Mouse (Mus musculus): Measurements from ENCODE around the gene Elavl1. TPM values are rescaled to one million over a fixed set of nuclear protein-coding genes. Genes with fewer than 3 reads are reported as not detected.
A peak's percentile ranks its signal among the peaks of the same experiment; 100 is the strongest.

The Elavl1 gene
- polyA plus RNA-seq, 1 experiment: 81.5 TPM

- Histone ChIP-seq H3K4me1 (ENCODE audit: control insufficient read depth, insufficient read depth, low read length) (peaks cover 10% of the 10 kb centered on the region), H3K27ac (ENCODE audit: insufficient read depth, low read length) (peak within 1 kb of the TSS; percentile 73), H3K4me3 (ENCODE audit: insufficient read depth, low read length) (peak within 1 kb of the TSS; percentile 89)
- TF ChIP-seq CTCF (IDR thresholded peaks at IDR 0.05; ENCODE audit: borderline replicate concordance, insufficient read depth, low read length) (no peak), POLR2A (IDR thresholded peaks at IDR 0.05; ENCODE audit: low read depth, low read length) (peak; percentile 65)
Measured at GRCm38 (mm10) chr8:4252934-4253841, 72.0 kb downstream of the Elavl1 start, which contains the start of gene Snapc2. Gene Snapc2, plus strand, starts transcription at chr8:4253080.

- Histone ChIP-seq H3K4me3 (ENCODE audit: insufficient read depth, low read length) (no peak overlapping the region), H3K27ac (ENCODE audit: insufficient read depth, low read length) (peak overlapping the region; percentile 69), H3K4me1 (ENCODE audit: control insufficient read depth, insufficient read depth, low read length) (peaks cover 3% of the 10 kb centered on the region; the same call in 1 of the 2 replicates)
- TF ChIP-seq POLR2A (IDR thresholded peaks at IDR 0.05; ENCODE audit: low read depth, low read length): no peak
- TF ChIP-seq CTCF (IDR thresholded peaks at IDR 0.05; ENCODE audit: borderline replicate concordance, insufficient read depth, low read length): no peak
Measured at GRCm38 (mm10) chr8:4252116-4252760, 73.0 kb downstream of the Elavl1 start.

- H3K4me1 ChIP-seq (ENCODE audit: control insufficient read depth, insufficient read depth, low read length): 0 out of 2 replicates have a peak, but pooled peaks cover 2% of the 10 kb centered on the region
- TF ChIP-seq CTCF (IDR thresholded peaks at IDR 0.05; ENCODE audit: borderline replicate concordance, insufficient read depth, low read length) (peak; percentile 71), POLR2A (IDR thresholded peaks at IDR 0.05; ENCODE audit: low read depth, low read length) (no peak)
- no peak overlapping the region for H3K27ac ChIP-seq (ENCODE audit: insufficient read depth, low read length)
- H3K4me3 ChIP-seq (ENCODE audit: insufficient read depth, low read length): no peak overlapping the region
Measured at GRCm38 (mm10) chr8:4250306-4250970, 74.8 kb downstream of the Elavl1 start.

GRCm38 (mm10) chr8:4249213-4249612 lies 76.0 kb downstream of the Elavl1 start:
- TF ChIP-seq POLR2A (IDR thresholded peaks at IDR 0.05; ENCODE audit: low read depth, low read length) (no peak), CTCF (IDR thresholded peaks at IDR 0.05; ENCODE audit: borderline replicate concordance, insufficient read depth, low read length) (no peak)
- no peak overlapping the region for H3K27ac ChIP-seq (ENCODE audit: insufficient read depth, low read length)
- H3K4me1 ChIP-seq (ENCODE audit: control insufficient read depth, insufficient read depth, low read length): 0 out of 2 replicates have a peak, but pooled peaks cover 1% of the 10 kb centered on the region
- no peak overlapping the region for H3K4me3 ChIP-seq (ENCODE audit: insufficient read depth, low read length)

GRCm38 (mm10) chr8:4247951-4248540 lies 77.2 kb downstream of the Elavl1 start, which contains the start of gene Tgfbr3l:
Gene Tgfbr3l, plus strand, starts transcription at chr8:4248214.
- no peak within 1 kb of the TSS for H3K4me3 ChIP-seq (ENCODE audit: insufficient read depth, low read length)
- TF ChIP-seq CTCF (IDR thresholded peaks at IDR 0.05; ENCODE audit: borderline replicate concordance, insufficient read depth, low read length): no peak
- TF ChIP-seq POLR2A (IDR thresholded peaks at IDR 0.05; ENCODE audit: low read depth, low read length): no peak
- H3K4me1 ChIP-seq (ENCODE audit: control insufficient read depth, insufficient read depth, low read length): no peaks in the 10 kb centered on the region
- no peak within 1 kb of the TSS for H3K27ac ChIP-seq (ENCODE audit: insufficient read depth, low read length)

- H3K4me1 ChIP-seq (ENCODE audit: control insufficient read depth, insufficient read depth, low read length): no peaks in the 10 kb centered on the region
- TF ChIP-seq POLR2A (IDR thresholded peaks at IDR 0.05; ENCODE audit: low read depth, low read length): no peak
- no peak for TF ChIP-seq CTCF (IDR thresholded peaks at IDR 0.05; ENCODE audit: borderline replicate concordance, insufficient read depth, low read length)
- H3K27ac ChIP-seq (ENCODE audit: insufficient read depth, low read length): no peak overlapping the region
- no peak overlapping the region for H3K4me3 ChIP-seq (ENCODE audit: insufficient read depth, low read length)
Measured at GRCm38 (mm10) chr8:4247241-4247640, 78.0 kb downstream of the Elavl1 start.

GRCm38 (mm10) chr8:4245737-4246136 lies 79.5 kb downstream of the Elavl1 start:
- TF ChIP-seq CTCF (IDR thresholded peaks at IDR 0.05; ENCODE audit: borderline replicate concordance, insufficient read depth, low read length) (no peak), POLR2A (IDR thresholded peaks at IDR 0.05; ENCODE audit: low read depth, low read length) (no peak)
- no peaks in the 10 kb centered on the region for H3K4me1 ChIP-seq (ENCODE audit: control insufficient read depth, insufficient read depth, low read length)
- no peak overlapping the region for H3K27ac ChIP-seq (ENCODE audit: insufficient read depth, low read length)
- H3K4me3 ChIP-seq (ENCODE audit: insufficient read depth, low read length): no peak overlapping the region

- H3K27ac ChIP-seq (ENCODE audit: insufficient read depth, low read length): no peak overlapping the region
- no peak overlapping the region for H3K4me3 ChIP-seq (ENCODE audit: insufficient read depth, low read length)
Measured at GRCm38 (mm10) chr8:4245061-4245460, 80.2 kb downstream of the Elavl1 start.

More at GRCm38 (mm10) chr8:4245061-4245460, 80.2 kb downstream of the Elavl1 start:
- TF ChIP-seq CTCF (IDR thresholded peaks at IDR 0.05; ENCODE audit: borderline replicate concordance, insufficient read depth, low read length) (no peak), POLR2A (IDR thresholded peaks at IDR 0.05; ENCODE audit: low read depth, low read length) (no peak)
- H3K4me1 ChIP-seq (ENCODE audit: control insufficient read depth, insufficient read depth, low read length): 0 out of 2 replicates have a peak, but pooled peaks cover 3% of the 10 kb centered on the region

Data from embryonic fibroblast, embryonic 13.5 days (primary cell).